Mouse (Mus musculus): Measurements from ENCODE around the gene Foxp1.

Foxp1 gene

GRCm38 (mm10) chr6:99206437-99206870 lies 316.1 kb downstream of the Foxp1 start:
- no peak for DNase-seq (ENCODE audit: low spot score in 2 of 2)

GRCm38 (mm10) chr6:99205587-99206436 lies 316.7 kb downstream of the Foxp1 start:
- DNase-seq (ENCODE audit: low spot score in 2 of 2) = no peak

- DNase-seq (ENCODE audit: low spot score in 2 of 2) = no peak
Observed at GRCm38 (mm10) chr6:99204780-99205586, 317.5 kb downstream of the Foxp1 start.

GRCm38 (mm10) chr6:99204052-99204779 lies 318.3 kb downstream of the Foxp1 start:
- no peak for DNase-seq (ENCODE audit: low spot score in 2 of 2)

- no peak for DNase-seq (ENCODE audit: low spot score in 2 of 2)
Observed at GRCm38 (mm10) chr6:99203231-99203630, 319.3 kb downstream of the Foxp1 start.

GRCm38 (mm10) chr6:99202781-99203180 lies 319.7 kb downstream of the Foxp1 start:
- DNase-seq (ENCODE audit: low spot score in 2 of 2) = no peak

- DNase-seq (ENCODE audit: low spot score in 2 of 2) = no peak
Observed at GRCm38 (mm10) chr6:99201271-99201705, 321.2 kb downstream of the Foxp1 start.

GRCm38 (mm10) chr6:99200656-99201055 lies 321.9 kb downstream of the Foxp1 start:
- no peak for DNase-seq (ENCODE audit: low spot score in 2 of 2)

GRCm38 (mm10) chr6:99199277-99199676 lies 323.2 kb downstream of the Foxp1 start:
- no peak for DNase-seq (ENCODE audit: low spot score in 2 of 2)

GRCm38 (mm10) chr6:99193697-99194096 lies 328.8 kb downstream of the Foxp1 start:
- DNase-seq (ENCODE audit: low spot score in 2 of 2) = no peak

GRCm38 (mm10) chr6:99191636-99192137 lies 330.8 kb downstream of the Foxp1 start:
- no peak for DNase-seq (ENCODE audit: low spot score in 2 of 2)

- no peak for DNase-seq (ENCODE audit: low spot score in 2 of 2)
Observed at GRCm38 (mm10) chr6:99191041-99191635, 331.4 kb downstream of the Foxp1 start.

- no peak for DNase-seq (ENCODE audit: low spot score in 2 of 2)
Observed at GRCm38 (mm10) chr6:99189967-99190366, 332.6 kb downstream of the Foxp1 start.

- no peak for DNase-seq (ENCODE audit: low spot score in 2 of 2)
Observed at GRCm38 (mm10) chr6:99188366-99189216, 333.9 kb downstream of the Foxp1 start.

- DNase-seq (ENCODE audit: low spot score in 2 of 2) = no peak
Observed at GRCm38 (mm10) chr6:99187914-99188313, 334.6 kb downstream of the Foxp1 start.

GRCm38 (mm10) chr6:99187415-99187814 lies 335.1 kb downstream of the Foxp1 start:
- DNase-seq (ENCODE audit: low spot score in 2 of 2) = no peak

GRCm38 (mm10) chr6:99186569-99186968 lies 336.0 kb downstream of the Foxp1 start:
- DNase-seq (ENCODE audit: low spot score in 2 of 2) = no peak

GRCm38 (mm10) chr6:99185797-99186196 lies 336.7 kb downstream of the Foxp1 start:
- no peak for DNase-seq (ENCODE audit: low spot score in 2 of 2)

GRCm38 (mm10) chr6:99184051-99184450 lies 338.5 kb downstream of the Foxp1 start:
- no peak for DNase-seq (ENCODE audit: low spot score in 2 of 2)

GRCm38 (mm10) chr6:99182777-99183176 lies 339.7 kb downstream of the Foxp1 start:
- DNase-seq (ENCODE audit: low spot score in 2 of 2) = no peak
